Mouse (Mus musculus) liver, adult 2 months (tissue): ENCODE data around the gene Evi5l. TPM values are rescaled to one million over a fixed set of nuclear protein-coding genes. Genes with fewer than 3 reads are reported as not detected.

Experiments
- DNase-seq: peaks from one replicate; pipeline ENCODE4 v3.0.0-alpha.2; 2011; ENCODE audit warnings: low read depth, low spot score; ENCODE audit errors: extremely low read depth
- H3K27ac ChIP-seq: fragments of 200-500 bp; replicated peaks from 2 replicates; pipeline ENCODE4 v1.5.1; 2012; ENCODE audit warnings: low read depth, mild to moderate bottlenecking, control low read depth, inconsistent platforms, low read length; ENCODE audit not compliant: insufficient read depth
- H3K27me3 ChIP-seq: fragments of 200-500 bp; 2 replicates; pipeline ENCODE4 v1.6.1; 2012; ENCODE audit warnings: mild to moderate bottlenecking, moderate library complexity, low read length, inconsistent platforms; ENCODE audit not compliant: control insufficient read depth, insufficient read depth
- H3K36me3 ChIP-seq: fragments of 200-500 bp; 2 replicates; pipeline ENCODE4 v1.6.1; 2012; ENCODE audit warnings: low read length, inconsistent platforms; ENCODE audit not compliant: control insufficient read depth, insufficient read depth
- H3K4me1 ChIP-seq: fragments of 200-500 bp; 2 replicates; pipeline ENCODE4 v1.6.1; 2011; ENCODE audit warnings: low read length; ENCODE audit not compliant: control insufficient read depth, insufficient read depth
- H3K4me3 ChIP-seq: fragments of 200-500 bp; 2 replicates; pipeline ENCODE4 v1.5.1; 2011; ENCODE audit warnings: low read depth, mild to moderate bottlenecking, control low read depth, low read length, moderate library complexity; ENCODE audit not compliant: insufficient read depth
- H3K79me2 ChIP-seq: fragments of 200-500 bp; 2 replicates; pipeline ENCODE4 v1.6.1; 2012; ENCODE audit warnings: inconsistent platforms, mild to moderate bottlenecking, low read length, moderate library complexity; ENCODE audit not compliant: control insufficient read depth, insufficient read depth
- H3K9ac ChIP-seq: fragments of 200-500 bp; 2 replicates; pipeline ENCODE4 v1.6.1; 2012; ENCODE audit warnings: low read depth, mild to moderate bottlenecking, control low read depth, inconsistent platforms, low read length
- CTCF ChIP-seq: fragments of 200-500 bp; IDR thresholded peaks from 2 replicates; pipeline ENCODE4 v1.5.1; 2011; ENCODE audit warnings: low read depth, low read length, control low read depth
- POLR2A ChIP-seq: fragments of 200-500 bp; IDR thresholded peaks from 2 replicates; pipeline ENCODE4 v1.6.1; 2011; ENCODE audit warnings: low read length, control low read depth; ENCODE audit not compliant: insufficient read depth; ENCODE audit errors: extremely low read depth
- WGBS: fragments of 180-500 bp; shearing (Covaris S2); methylation state at CpG from one replicate; pipeline ENCODE4 v1.1.7; 2018; 5-methylcytosine and 5-hydroxymethylcytosine counted together
- polyA plus RNA-seq: library from polyadenylated mRNA; depleted of rRNA; stranded (reverse); fragments of >200 nt; gene quantifications from 2 replicates; pipeline ENCODE4 v1.2.3, GENCODE M21; 2012
- total RNA-seq: library from RNA; depleted of rRNA; stranded (reverse); fragments of >200 nt; gene quantifications from 2 replicates; pipeline ENCODE4 v1.2.3, GENCODE M21; 2014

Evi5l gene
- total and polyA plus RNA-seq, 2 experiments: 3.2 to 8.0 TPM

DNA sequence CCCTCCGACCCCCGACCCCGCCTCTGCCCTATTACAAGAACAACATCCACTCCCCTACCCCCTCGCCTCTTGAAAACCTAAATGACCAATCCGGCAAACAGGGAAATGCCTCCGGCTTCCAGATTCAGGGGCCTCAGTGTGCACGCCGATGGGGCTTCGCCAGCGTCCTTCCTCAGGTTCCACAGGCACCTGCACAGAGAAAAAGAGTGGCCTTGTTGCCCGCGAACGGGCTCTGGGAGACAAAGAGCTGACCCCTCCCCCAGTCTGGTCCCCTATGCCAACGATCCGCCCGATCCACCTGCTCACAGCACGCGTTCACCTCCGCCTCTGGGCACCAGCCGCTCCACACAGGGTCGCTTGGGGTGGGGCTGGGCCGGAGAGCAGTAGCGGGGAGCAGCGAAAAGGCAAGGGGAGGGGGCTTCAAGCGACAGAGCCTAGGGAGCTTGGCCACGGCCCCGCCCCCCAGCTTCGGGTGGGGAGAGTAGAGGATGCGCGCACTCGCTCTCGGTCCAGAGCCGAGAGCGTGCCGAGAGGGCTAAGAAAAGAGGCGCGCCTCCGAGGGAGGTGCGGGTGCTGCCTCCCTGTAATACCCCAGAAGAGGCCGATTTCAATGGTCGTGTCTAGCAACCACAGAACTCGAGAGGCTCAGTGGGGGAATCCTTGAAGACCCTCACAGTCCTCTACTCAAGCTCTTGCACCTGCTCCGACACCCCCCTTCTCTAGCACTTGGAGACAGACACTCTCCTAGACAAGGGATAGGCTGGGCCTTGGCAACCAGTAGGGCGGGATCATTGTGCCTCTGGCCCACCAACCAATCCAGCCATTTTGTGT is 50.6 kb downstream of the Evi5l start, which contains the start of gene Prr36:
Gene Prr36 (minus strand): TSS at position 669 of the 831 bp plus-strand sequence.
- no peak for DNase-seq
- WGBS: 6% methylated on average over 44 of the region's 44 CpGs
- peaks cover 11% of the 10 kb centered on the region for H3K4me1 ChIP-seq
- no peak within 1 kb of the TSS for H3K27ac ChIP-seq
- no peak for TF ChIP-seq CTCF
- no peak for TF ChIP-seq POLR2A
- H3K4me3 ChIP-seq: peak within 1 kb of the TSS; percentile 26; the same call in 1 of the 2 replicates
- H3K36me3 ChIP-seq: no peaks in the 10 kb centered on the region
- H3K27me3 ChIP-seq: peaks cover 11% of the 10 kb centered on the region
- H3K9ac ChIP-seq: no peak within 1 kb of the TSS
- H3K79me2 ChIP-seq: no peaks in the 10 kb centered on the region

DNA sequence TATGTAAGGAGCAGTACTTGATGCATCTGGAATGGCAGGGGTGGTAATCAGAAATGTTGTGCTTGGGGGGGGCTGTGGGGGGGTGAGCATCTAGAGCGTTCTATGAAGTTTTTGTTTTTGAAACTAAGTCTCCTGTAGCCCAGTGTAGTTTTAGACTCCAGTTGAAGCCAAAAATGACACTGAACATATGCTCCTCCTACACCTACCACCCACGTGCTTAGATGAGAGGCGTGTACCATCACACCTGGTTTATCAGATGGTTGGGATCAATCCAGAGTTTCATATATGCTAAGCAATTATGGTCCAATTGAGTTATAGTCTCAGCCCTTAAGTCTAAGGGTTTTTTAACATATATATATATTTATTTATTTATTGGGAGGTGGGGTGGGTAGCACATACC is 53.2 kb downstream of the Evi5l start:
- H3K9ac ChIP-seq: no peak overlapping the region
- H3K79me2 ChIP-seq: no peaks in the 10 kb centered on the region
- no peaks in the 10 kb centered on the region for H3K36me3 ChIP-seq
- no peak overlapping the region for H3K4me3 ChIP-seq
- peaks cover 11% of the 10 kb centered on the region for H3K27me3 ChIP-seq
- TF ChIP-seq POLR2A (no peak), CTCF (no peak)
- 91% methylated on average over 3 of the region's 3 CpGs for WGBS
- H3K27ac ChIP-seq: no peak overlapping the region
- H3K4me1 ChIP-seq: 0 out of 2 replicates have a peak, but pooled peaks cover 2% of the 10 kb centered on the region
- no peak for DNase-seq

DNA sequence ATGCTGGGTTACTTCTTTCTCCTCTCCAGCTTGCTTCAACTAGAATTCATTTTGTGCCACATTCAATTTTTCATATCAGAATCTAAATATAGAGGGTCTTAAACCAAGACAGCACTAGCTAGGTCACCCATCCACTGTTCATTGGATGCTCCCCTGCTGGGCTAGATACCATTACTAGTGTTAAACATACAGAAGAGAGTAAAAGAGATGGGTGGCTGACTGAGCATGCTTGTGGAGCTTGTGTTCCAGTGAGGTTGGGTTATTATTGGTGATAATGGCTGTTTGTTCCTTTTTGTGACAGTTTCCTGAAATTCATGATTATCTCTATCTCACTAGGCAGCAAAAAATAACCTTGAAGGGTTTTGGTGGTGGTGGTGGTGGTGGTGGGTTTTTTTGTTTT is 55.7 kb downstream of the Evi5l start:
- Histone ChIP-seq H3K27me3 (peaks cover 2% of the 10 kb centered on the region), H3K79me2 (no peaks in the 10 kb centered on the region), H3K9ac (no peak overlapping the region), H3K4me1 (no peaks in the 10 kb centered on the region), H3K36me3 (no peaks in the 10 kb centered on the region), H3K27ac (no peak overlapping the region), H3K4me3 (no peak overlapping the region)
- DNase-seq: no peak
- TF ChIP-seq POLR2A: no peak
- no peak for TF ChIP-seq CTCF

DNA sequence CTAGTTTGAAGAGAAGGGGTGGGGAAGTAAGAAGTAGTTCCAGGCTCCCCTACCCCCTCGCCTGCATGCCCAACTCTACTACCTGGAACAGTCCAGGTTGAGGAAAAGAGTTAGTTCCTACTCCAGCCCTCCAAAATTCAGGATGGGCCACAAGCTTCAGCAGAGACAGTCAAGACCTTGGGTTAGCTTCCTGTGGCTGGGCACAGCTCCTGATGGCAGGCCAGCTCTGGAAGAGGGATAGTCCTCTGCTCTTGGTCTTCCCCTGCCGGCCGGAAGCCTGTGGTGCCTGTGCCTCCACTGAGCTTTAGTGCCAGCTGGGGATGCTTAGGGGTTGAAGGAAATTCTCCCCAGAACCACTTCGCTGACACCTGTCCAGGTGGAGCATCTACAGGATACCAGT is 60.0 kb downstream of the Evi5l start:
- Histone ChIP-seq H3K27me3 (no peaks in the 10 kb centered on the region), H3K9ac (no peak overlapping the region), H3K4me3 (no peak overlapping the region), H3K4me1 (no peaks in the 10 kb centered on the region), H3K36me3 (no peaks in the 10 kb centered on the region), H3K79me2 (no peaks in the 10 kb centered on the region), H3K27ac (no peak overlapping the region)
- 53% methylated on average over 4 of the region's 4 CpGs for WGBS
- no peak for TF ChIP-seq CTCF
- TF ChIP-seq POLR2A: no peak
- no peak for DNase-seq

GRCm38 (mm10) chr8:4226739-4227347 is 60.5 kb downstream of the Evi5l start, which contains the start of gene Lrrc8e:
Gene Lrrc8e, plus strand, starts transcription at chr8:4226827.
- no peaks in the 10 kb centered on the region for H3K36me3 ChIP-seq
- no peak within 1 kb of the TSS for H3K27ac ChIP-seq
- H3K79me2 ChIP-seq: no peaks in the 10 kb centered on the region
- no peak within 1 kb of the TSS for H3K9ac ChIP-seq
- H3K27me3 ChIP-seq: no peaks in the 10 kb centered on the region
- H3K4me3 ChIP-seq: peak within 1 kb of the TSS; percentile 19; the same call in 1 of the 2 replicates
- WGBS: 11% methylated on average over 33 of the region's 33 CpGs
- no peak for TF ChIP-seq POLR2A
- no peak for TF ChIP-seq CTCF
- DNase-seq: no peak
- H3K4me1 ChIP-seq: no peaks in the 10 kb centered on the region

- DNase-seq: no peak
- no peaks in the 10 kb centered on the region for H3K79me2 ChIP-seq
- no peak overlapping the region for H3K4me3 ChIP-seq
- TF ChIP-seq CTCF (no peak), POLR2A (no peak)
- H3K4me1 ChIP-seq: no peaks in the 10 kb centered on the region
- H3K9ac ChIP-seq: no peak overlapping the region
- H3K27me3 ChIP-seq: no peaks in the 10 kb centered on the region
- H3K36me3 ChIP-seq: no peaks in the 10 kb centered on the region
- 98% methylated on average over 4 of the region's 4 CpGs for WGBS
- H3K27ac ChIP-seq: no peak overlapping the region
These were observed 61.6 kb downstream of the Evi5l start for GRCm38 (mm10) chr8:4227919-4228318.
